Mouse (Mus musculus) neural tube, embryonic 12.5 days (tissue): ENCODE data around the gene Tnfsf15. TPM values are rescaled to one million over a fixed set of nuclear protein-coding genes. Genes with fewer than 3 reads are reported as not detected.

Source experiments
- ATAC-seq: fragments of 200-750 bp; cut with Nextera tagmentation; 2 replicates; pipeline ENCODE4 v1.8.0; 2017; ENCODE audit warnings: low read depth, mild to moderate bottlenecking, moderate TSS enrichment, moderate library complexity; ENCODE audit not compliant: low FRiP score
- H3K27ac ChIP-seq: fragments of 300-500 bp; sonication (generic); 2 replicates; pipeline ENCODE4 v1.5.1; 2016
- H3K27me3 ChIP-seq: fragments of 300-500 bp; sonication (generic); replicated peaks from 2 replicates; pipeline ENCODE4 v1.6.1; 2016; ENCODE audit warnings: mild to moderate bottlenecking
- H3K36me3 ChIP-seq: fragments of 300-500 bp; sonication (generic); 2 replicates; pipeline ENCODE4 v1.6.1; 2016; ENCODE audit warnings: mild to moderate bottlenecking
- H3K4me1 ChIP-seq: fragments of 300-500 bp; sonication (generic); 2 replicates; pipeline ENCODE4 v1.6.1; 2016
- H3K4me2 ChIP-seq: fragments of 300-500 bp; sonication (generic); replicated peaks from 2 replicates; pipeline ENCODE4 v1.6.1; 2016; ENCODE audit warnings: mild to moderate bottlenecking
- H3K4me3 ChIP-seq: fragments of 300-500 bp; sonication (generic); 2 replicates; pipeline ENCODE4 v1.5.1; 2016
- H3K9ac ChIP-seq: fragments of 300-500 bp; sonication (generic); 2 replicates; pipeline ENCODE4 v1.6.1; 2016; ENCODE audit warnings: mild to moderate bottlenecking
- H3K9me3 ChIP-seq: fragments of 300-500 bp; sonication (generic); 2 replicates; pipeline ENCODE4 v1.6.1; 2016; ENCODE audit warnings: mild to moderate bottlenecking
- WGBS: fragments of 180-500 bp; shearing (Covaris S2); methylation state at CpG from one replicate; pipeline ENCODE4 v1.1.7; 2016; 5-methylcytosine and 5-hydroxymethylcytosine counted together
- polyA plus RNA-seq: library from polyadenylated mRNA; unstranded; fragments of >200 nt; fragmentation: Nextera tagmentation; extraction: Ambion mirVana; gene quantifications from 2 replicates; pipeline ENCODE4 v1.2.1, GENCODE M21; 2016

The Tnfsf15 gene
- polyA plus RNA-seq, 1 experiment from 2014 or later: 0.09 TPM

GRCm38 (mm10) chr4:63702006-63702704, 42.8 kb downstream of the Tnfsf15 start:
- H3K27ac ChIP-seq: no peak overlapping the region
- H3K9me3 ChIP-seq: no peaks in the 10 kb centered on the region
- no peak overlapping the region for H3K9ac ChIP-seq
- WGBS: 92% methylated on average over 4 of the region's 4 CpGs
- no peak overlapping the region for H3K4me3 ChIP-seq
- no peaks in the 10 kb centered on the region for H3K27me3 ChIP-seq
- ATAC-seq: no peak
- no peak overlapping the region for H3K4me2 ChIP-seq
- H3K4me1 ChIP-seq: no peaks in the 10 kb centered on the region
- H3K36me3 ChIP-seq: no peaks in the 10 kb centered on the region

GRCm38 (mm10) chr4:63699749-63700148, 45.2 kb downstream of the Tnfsf15 start:
- H3K27me3 ChIP-seq: no peaks in the 10 kb centered on the region
- no peaks in the 10 kb centered on the region for H3K36me3 ChIP-seq
- no peak overlapping the region for H3K27ac ChIP-seq
- no peaks in the 10 kb centered on the region for H3K4me1 ChIP-seq
- no peaks in the 10 kb centered on the region for H3K9me3 ChIP-seq
- WGBS: 68% methylated on average over 3 of the region's 3 CpGs
- no peak overlapping the region for H3K4me3 ChIP-seq
- no peak overlapping the region for H3K4me2 ChIP-seq
- no peak for ATAC-seq
- H3K9ac ChIP-seq: no peak overlapping the region

- H3K4me1 ChIP-seq: no peaks in the 10 kb centered on the region
- no peak for ATAC-seq
Measured at GRCm38 (mm10) chr4:63696921-63697320, 48.0 kb downstream of the Tnfsf15 start.

DNA sequence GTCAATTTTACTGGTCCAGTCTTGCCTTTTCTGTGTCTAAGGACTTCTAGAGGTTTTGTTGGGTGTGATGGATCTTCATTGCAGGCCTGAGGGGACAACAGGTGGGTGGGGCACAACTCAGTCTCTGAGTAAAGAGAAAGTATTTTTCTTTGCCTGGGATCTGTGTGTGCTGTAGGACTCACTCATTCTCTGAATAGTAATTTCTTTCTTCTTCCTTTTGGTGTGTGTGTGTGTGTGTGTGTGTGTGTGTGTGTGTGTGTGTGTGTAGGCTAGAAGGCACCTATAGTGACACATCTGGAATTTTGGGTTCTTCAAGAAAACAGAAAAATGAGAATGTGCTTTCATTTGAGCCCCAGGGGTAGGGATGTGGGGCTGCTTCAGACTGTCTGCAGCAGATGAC, 52.6 kb downstream of the Tnfsf15 start:
- Histone ChIP-seq H3K4me2 (no peak overlapping the region), H3K4me1 (no peaks in the 10 kb centered on the region), H3K36me3 (no peaks in the 10 kb centered on the region), H3K9me3 (no peaks in the 10 kb centered on the region), H3K4me3 (no peak overlapping the region), H3K9ac (no peak overlapping the region), H3K27ac (no peak overlapping the region), H3K27me3 (no peaks in the 10 kb centered on the region)
- no peak for ATAC-seq

More at GRCm38 (mm10) chr4:63696921-63697320, 48.0 kb downstream of the Tnfsf15 start:
- Histone ChIP-seq H3K36me3 (no peaks in the 10 kb centered on the region), H3K4me3 (no peak overlapping the region), H3K27ac (no peak overlapping the region), H3K27me3 (no peaks in the 10 kb centered on the region), H3K9me3 (no peaks in the 10 kb centered on the region), H3K9ac (no peak overlapping the region), H3K4me2 (no peak overlapping the region)
- 90% methylated on average over 4 of the region's 4 CpGs for WGBS

DNA sequence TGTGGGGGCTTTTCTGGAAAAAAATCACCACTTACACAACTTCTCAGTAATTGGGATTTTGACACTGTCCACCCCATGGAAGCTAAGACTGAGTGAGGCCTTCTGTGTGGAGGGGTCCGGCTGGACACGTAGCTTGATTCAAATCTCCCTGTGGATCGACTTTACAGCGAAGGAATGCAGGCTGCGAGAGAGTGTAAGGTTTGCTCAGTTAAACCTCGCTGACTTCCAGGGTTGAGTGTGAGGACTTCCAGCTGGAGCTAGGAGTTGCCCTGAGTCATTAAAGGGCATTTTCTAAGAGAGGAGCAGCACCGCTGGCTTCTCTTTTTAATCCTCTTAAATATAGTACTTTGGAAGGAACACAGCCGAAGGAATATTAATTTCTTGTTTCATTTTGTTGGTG, 57.5 kb downstream of the Tnfsf15 start:
- Histone ChIP-seq H3K9me3 (no peaks in the 10 kb centered on the region), H3K4me1 (no peaks in the 10 kb centered on the region), H3K9ac (no peak overlapping the region), H3K4me3 (no peak overlapping the region), H3K4me2 (no peak overlapping the region), H3K36me3 (no peaks in the 10 kb centered on the region), H3K27me3 (no peaks in the 10 kb centered on the region), H3K27ac (no peak overlapping the region)
- no peak for ATAC-seq
- 85% methylated on average over 8 of the region's 8 CpGs for WGBS

- Histone ChIP-seq H3K27me3 (no peaks in the 10 kb centered on the region), H3K4me2 (no peak overlapping the region), H3K4me3 (no peak overlapping the region), H3K27ac (no peak overlapping the region), H3K36me3 (no peaks in the 10 kb centered on the region), H3K9me3 (no peaks in the 10 kb centered on the region), H3K4me1 (no peaks in the 10 kb centered on the region), H3K9ac (no peak overlapping the region)
- no peak for ATAC-seq
Measured at GRCm38 (mm10) chr4:63686157-63686556, 58.8 kb downstream of the Tnfsf15 start.

DNA sequence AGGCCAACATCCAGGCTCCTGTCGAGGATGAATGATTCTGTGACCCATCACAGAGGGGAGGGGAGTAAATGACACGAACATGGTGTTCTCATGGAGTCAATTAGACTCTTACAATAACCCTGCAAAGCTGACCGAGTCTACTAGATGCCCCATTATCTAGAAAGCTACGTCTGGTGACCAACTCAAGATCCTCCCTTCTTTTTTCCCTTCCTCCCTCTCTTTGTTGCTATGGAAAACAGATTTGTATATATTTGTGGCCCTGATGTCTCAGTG, 59.7 kb downstream of the Tnfsf15 start:
- no peak for ATAC-seq
- 61% methylated on average over 4 of the region's 4 CpGs for WGBS

GRCm38 (mm10) chr4:63684412-63685252, 60.3 kb downstream of the Tnfsf15 start:
- Histone ChIP-seq H3K27me3 (no peaks in the 10 kb centered on the region), H3K4me1 (no peaks in the 10 kb centered on the region), H3K4me2 (no peak overlapping the region), H3K9me3 (no peaks in the 10 kb centered on the region), H3K36me3 (no peaks in the 10 kb centered on the region), H3K4me3 (no peak overlapping the region), H3K9ac (no peak overlapping the region), H3K27ac (no peak overlapping the region)
- ATAC-seq: no peak
- 84% methylated on average over 10 of the region's 10 CpGs for WGBS

More for the DNA sequence above, 59.7 kb downstream of the Tnfsf15 start:
- Histone ChIP-seq H3K4me3 (no peak overlapping the region), H3K9me3 (no peaks in the 10 kb centered on the region), H3K27me3 (no peaks in the 10 kb centered on the region), H3K36me3 (no peaks in the 10 kb centered on the region), H3K4me1 (no peaks in the 10 kb centered on the region), H3K4me2 (no peak overlapping the region), H3K27ac (no peak overlapping the region), H3K9ac (no peak overlapping the region)

GRCm38 (mm10) chr4:63683716-63684115, 61.2 kb downstream of the Tnfsf15 start:
- 94% methylated on average over 6 of the region's 6 CpGs for WGBS
- ATAC-seq: no peak
- no peak overlapping the region for H3K27ac ChIP-seq
- no peaks in the 10 kb centered on the region for H3K9me3 ChIP-seq
- no peaks in the 10 kb centered on the region for H3K4me1 ChIP-seq
- H3K27me3 ChIP-seq: no peaks in the 10 kb centered on the region
- no peaks in the 10 kb centered on the region for H3K36me3 ChIP-seq
- no peak overlapping the region for H3K4me3 ChIP-seq
- H3K4me2 ChIP-seq: no peak overlapping the region
- H3K9ac ChIP-seq: no peak overlapping the region

GRCm38 (mm10) chr4:63683056-63683455, 61.9 kb downstream of the Tnfsf15 start:
- no peak overlapping the region for H3K4me3 ChIP-seq

GRCm38 (mm10) chr4:63682441-63682840, 62.5 kb downstream of the Tnfsf15 start:
- Histone ChIP-seq H3K27me3 (no peaks in the 10 kb centered on the region), H3K4me1 (no peaks in the 10 kb centered on the region), H3K4me2 (no peak overlapping the region), H3K9ac (no peak overlapping the region), H3K9me3 (no peaks in the 10 kb centered on the region), H3K36me3 (no peaks in the 10 kb centered on the region), H3K4me3 (no peak overlapping the region), H3K27ac (no peak overlapping the region)
- no peak for ATAC-seq
- 82% methylated on average over 2 of the region's 2 CpGs for WGBS

More at GRCm38 (mm10) chr4:63683056-63683455, 61.9 kb downstream of the Tnfsf15 start:
- WGBS: 78% methylated on average over 11 of the region's 11 CpGs
- Histone ChIP-seq H3K9me3 (no peaks in the 10 kb centered on the region), H3K27me3 (no peaks in the 10 kb centered on the region), H3K9ac (no peak overlapping the region), H3K4me1 (no peaks in the 10 kb centered on the region), H3K4me2 (no peak overlapping the region), H3K36me3 (no peaks in the 10 kb centered on the region), H3K27ac (no peak overlapping the region)
- ATAC-seq: no peak

DNA sequence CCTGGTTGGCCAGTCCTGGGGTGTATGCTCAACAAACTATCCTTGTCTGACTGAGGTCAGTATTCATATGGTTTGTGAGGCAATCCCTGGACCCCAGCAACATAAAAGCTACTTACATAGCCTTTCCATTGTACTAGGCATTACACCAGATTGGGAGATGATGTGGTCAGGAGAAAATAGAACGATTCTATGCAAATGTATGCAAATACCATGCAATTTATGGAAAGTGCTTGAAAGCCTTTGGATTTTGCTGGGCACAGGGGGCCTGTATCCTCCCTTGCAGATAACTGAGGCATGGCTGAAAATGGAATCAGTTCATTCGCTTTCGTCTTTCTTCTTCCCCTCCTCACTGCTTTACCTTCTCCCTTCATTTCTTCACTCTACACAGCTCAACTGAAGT, 63.4 kb downstream of the Tnfsf15 start:
- WGBS: 88% methylated on average over 3 of the region's 3 CpGs
- ATAC-seq: no peak
- Histone ChIP-seq H3K9ac (no peak overlapping the region), H3K36me3 (no peaks in the 10 kb centered on the region), H3K27me3 (no peaks in the 10 kb centered on the region), H3K4me1 (no peaks in the 10 kb centered on the region), H3K27ac (no peak overlapping the region), H3K4me2 (no peak overlapping the region), H3K9me3 (no peaks in the 10 kb centered on the region), H3K4me3 (no peak overlapping the region)
